Mouse (Mus musculus) megakaryocyte, embryonic 14.5 days (primary cell): ENCODE measurements around the gene Abce1.

Source experiments
- FLI1 ChIP-seq: IDR thresholded peaks from 2 replicates; pipeline ENCODE4 v1.6.1; 2012; ENCODE audit warnings: low read length, inconsistent platforms, mixed read lengths
- GATA1 ChIP-seq: IDR thresholded peaks from 3 replicates; pipeline ENCODE4 v1.6.1; 2012; ENCODE audit warnings: mixed read lengths, low read length, inconsistent platforms, borderline replicate concordance

- TF ChIP-seq GATA1, result no peak
- no peak for TF ChIP-seq FLI1
Observed at GRCm38 (mm10) chr8:79676461-79676860, 35.1 kb downstream of the Abce1 start.
